Mouse (Mus musculus): Measurements from ENCODE around the gene Gm30302. TPM values are rescaled to one million over a fixed set of nuclear protein-coding genes. Genes with fewer than 3 reads are reported as not detected.
"Not testable (repeated sequence)": the region's sequence is repeated elsewhere in the genome, so short reads cannot be mapped to it uniquely, and the experiment has no call there.

The Gm30302 gene
- not detected in 3 replicates for total RNA-seq (2017)

DNA sequence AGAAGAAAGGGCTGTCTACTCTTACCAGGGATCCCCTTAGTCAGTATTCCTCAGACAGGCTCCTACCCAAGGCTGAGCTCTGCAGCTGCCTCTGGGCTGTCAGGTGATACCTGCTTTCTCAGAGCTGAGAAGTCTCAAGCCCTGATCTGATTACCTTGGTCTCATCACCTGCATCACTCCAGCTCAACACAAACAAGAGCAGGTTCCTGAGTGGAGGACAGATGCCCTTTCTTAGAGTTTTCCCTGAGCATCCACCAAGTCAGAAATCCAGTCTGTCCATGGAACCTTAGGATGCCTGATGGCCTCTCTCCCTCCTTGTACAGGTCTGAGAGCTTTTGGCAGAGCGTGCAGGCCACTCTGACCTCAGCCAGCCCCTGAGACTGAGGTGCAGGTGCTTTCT lies at the start of gene Gm30302:
Gene Gm30302 (minus strand): TSS at position 101 of the 400 bp plus-strand sequence.
- no peak for ATAC-seq (replicated peaks; ENCODE audit: insufficient number of reproducible peaks, low FRiP score, low TSS enrichment, poor library complexity, severe bottlenecking)

DNA sequence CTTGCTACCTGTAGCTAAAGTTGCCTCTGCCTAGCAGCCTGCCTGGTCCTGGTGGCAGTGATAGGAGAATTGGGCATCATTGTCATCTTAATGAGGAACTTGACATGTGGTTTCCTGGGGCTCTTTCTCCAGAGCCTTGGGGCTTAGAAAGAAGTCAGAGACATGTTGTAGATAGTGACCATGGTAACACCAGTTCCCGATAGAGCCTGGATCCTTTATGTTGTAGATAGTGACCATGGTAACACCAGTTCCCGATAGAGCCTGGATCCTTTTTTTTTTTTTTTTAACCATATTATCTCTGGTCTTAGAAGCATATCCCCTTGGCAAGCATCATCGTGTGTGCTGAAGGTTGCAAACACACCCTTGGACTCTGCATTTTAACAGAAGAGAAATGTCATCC lies 48.0 kb upstream of the Gm30302 start:
- ATAC-seq (replicated peaks; ENCODE audit: insufficient number of reproducible peaks, low FRiP score, low TSS enrichment, poor library complexity, severe bottlenecking): no peak

DNA sequence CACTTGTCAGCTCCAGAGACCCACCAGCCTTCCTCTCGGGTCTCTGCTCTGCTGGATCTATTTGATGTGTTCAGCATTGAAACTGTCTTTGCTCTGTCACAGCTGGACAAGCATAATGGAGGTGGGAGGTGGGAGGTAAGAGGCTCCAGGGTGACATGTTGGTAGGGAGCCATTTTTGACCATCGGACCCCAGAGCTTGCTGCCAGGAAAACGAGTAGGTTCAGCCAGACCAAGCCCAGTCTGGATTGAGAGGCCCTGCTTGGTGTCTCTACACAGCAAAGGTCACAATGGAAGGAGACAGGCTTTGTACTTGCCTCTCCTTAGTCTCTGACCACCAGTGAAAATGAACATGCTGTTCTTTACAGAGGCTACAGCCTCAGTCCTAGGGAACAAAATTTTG lies 47.3 kb upstream of the Gm30302 start:
- no peak for ATAC-seq (replicated peaks; ENCODE audit: insufficient number of reproducible peaks, low FRiP score, low TSS enrichment, poor library complexity, severe bottlenecking)

DNA sequence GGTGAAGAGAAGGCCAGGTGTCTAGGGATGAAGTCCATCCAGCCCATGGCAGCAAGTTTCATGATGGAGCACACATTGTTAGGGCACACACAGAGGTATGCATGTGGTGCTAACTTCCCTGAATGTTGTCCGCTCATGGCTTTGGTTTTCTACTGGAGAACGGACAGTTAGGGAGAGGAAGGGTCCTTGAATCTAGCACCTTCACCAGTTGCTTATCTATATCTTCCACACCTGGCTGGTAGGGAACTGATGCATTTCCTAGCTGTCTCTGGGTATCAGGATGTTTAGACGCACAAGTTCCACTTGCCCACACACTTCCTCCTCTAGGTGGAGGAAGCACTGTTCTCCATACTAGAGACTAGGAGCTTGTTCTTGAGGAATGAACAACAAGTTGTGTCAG lies 46.9 kb upstream of the Gm30302 start:
- no peak for ATAC-seq (replicated peaks; ENCODE audit: insufficient number of reproducible peaks, low FRiP score, low TSS enrichment, poor library complexity, severe bottlenecking)

DNA sequence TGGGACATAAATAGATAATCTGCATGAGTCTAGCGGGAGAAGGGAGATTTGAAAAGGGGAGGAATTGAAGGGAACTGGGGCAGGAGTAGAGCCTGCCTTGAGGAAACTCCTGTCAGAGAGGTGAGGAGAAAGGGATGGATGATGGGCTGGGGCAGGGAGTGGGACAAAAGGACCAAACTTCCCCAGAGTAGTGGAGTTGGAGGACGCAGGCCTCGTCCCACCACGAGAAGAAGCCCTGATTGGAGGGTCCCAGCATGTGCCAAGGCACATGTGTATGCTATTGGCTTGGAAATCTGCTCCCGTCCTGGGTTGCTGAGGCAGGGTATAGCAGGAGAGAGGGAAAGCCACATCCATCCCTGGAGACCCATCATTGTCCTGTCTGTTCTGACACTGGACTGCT lies 45.3 kb upstream of the Gm30302 start:
- no peak for ATAC-seq (replicated peaks; ENCODE audit: insufficient number of reproducible peaks, low FRiP score, low TSS enrichment, poor library complexity, severe bottlenecking)

DNA sequence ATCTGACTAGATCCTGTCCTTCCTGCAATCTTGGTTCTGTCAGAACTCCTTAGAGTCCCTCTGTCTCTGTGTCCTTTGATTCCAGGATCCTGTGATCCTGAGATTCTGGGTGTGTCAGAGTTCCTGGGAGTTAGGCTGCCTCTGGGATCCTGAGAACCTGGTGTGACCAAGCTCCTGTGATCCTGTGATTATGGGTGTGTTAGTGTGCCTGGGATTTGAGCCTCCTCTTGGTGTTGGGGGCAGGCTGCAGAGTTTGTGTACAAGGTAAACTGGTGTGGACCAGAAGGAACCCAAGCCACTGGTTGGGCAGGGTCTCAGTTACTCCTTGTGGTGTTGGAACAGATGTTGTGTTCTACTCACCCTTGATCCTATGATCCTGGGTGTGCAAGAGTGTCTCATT lies 42.4 kb upstream of the Gm30302 start:
- ATAC-seq (replicated peaks; ENCODE audit: insufficient number of reproducible peaks, low FRiP score, low TSS enrichment, poor library complexity, severe bottlenecking): no peak

DNA sequence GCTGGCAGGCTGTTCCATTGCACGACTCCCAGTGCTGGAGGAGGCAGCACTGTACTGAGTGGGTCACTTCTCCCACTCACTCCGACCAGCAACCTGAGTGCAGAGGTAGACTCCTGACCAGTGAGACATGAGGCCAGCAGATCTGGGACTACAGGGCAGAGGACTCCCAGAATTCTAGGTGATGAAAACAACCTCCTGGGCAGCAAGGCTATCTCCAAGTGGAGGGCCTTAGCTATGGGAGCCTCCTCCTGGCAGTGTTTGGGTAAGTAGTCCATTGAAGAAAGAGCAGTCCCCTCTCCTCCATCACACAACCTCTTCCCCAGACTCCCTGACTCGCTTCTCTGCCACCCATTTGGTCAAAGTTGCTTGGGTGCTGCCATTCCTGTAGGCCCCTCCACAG lies 31.6 kb upstream of the Gm30302 start:
- no peak for ATAC-seq (replicated peaks; ENCODE audit: insufficient number of reproducible peaks, low FRiP score, low TSS enrichment, poor library complexity, severe bottlenecking)

DNA sequence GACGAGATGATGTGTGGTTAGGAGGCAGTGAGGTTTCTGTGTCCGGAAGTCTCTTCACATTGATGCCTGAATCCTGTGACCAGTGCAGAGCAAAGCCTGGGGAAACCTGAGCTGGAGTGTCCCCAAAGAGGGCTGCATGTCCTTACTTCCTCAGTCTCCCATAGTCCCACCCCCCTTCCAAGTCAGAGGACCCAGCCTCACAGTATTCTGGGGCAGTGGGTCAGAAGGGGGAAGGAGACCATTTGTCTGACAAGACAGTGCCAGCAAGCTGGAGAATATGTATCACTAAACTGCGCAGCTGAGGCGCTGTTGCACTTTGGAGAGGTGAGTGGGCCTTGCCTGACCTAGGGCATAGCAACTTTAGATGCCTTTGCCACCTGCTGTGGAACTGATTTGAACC lies 26.5 kb upstream of the Gm30302 start:
- ATAC-seq (replicated peaks; ENCODE audit: insufficient number of reproducible peaks, low FRiP score, low TSS enrichment, poor library complexity, severe bottlenecking): no peak

DNA sequence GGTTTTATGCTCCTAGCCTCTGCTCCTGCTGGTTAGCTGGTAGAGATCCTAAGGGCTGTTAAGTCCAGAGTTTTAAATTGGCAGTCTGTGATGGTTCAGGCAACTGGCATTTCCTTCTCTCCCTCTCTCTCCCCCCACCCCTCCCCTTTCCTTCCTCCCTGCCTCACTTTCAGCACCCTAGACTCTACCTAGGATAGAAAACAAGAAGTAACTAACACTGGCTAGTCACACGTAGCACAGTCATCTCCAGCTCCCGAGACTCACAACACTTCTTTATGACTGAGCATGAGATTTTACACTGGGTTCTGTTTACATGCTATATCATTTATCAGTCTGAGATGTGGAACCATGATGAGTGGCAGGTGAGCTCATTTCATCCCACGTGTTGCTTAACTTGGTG lies 16.2 kb upstream of the Gm30302 start:
- ATAC-seq (replicated peaks; ENCODE audit: insufficient number of reproducible peaks, low FRiP score, low TSS enrichment, poor library complexity, severe bottlenecking): no peak

DNA sequence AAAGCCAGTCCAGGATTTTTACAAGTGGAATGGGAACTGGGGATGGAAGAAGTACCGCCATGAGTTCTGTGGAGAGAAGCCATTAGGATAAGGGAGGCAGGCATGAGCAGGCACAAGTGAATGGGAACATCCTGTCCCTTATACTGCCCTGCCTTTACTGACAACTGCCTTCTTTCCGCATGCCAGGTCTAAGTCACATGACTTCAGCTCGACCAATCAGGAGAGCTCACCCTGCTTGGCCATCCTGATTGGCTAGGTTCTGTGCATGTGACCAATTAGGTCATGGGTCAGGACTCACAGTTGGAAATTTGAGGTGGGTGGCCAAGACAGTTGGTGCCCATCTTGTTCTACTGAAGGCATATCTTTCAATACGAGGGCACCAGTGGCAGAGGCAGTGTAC lies 15.6 kb upstream of the Gm30302 start:
- ATAC-seq (replicated peaks; ENCODE audit: insufficient number of reproducible peaks, low FRiP score, low TSS enrichment, poor library complexity, severe bottlenecking): no peak

DNA sequence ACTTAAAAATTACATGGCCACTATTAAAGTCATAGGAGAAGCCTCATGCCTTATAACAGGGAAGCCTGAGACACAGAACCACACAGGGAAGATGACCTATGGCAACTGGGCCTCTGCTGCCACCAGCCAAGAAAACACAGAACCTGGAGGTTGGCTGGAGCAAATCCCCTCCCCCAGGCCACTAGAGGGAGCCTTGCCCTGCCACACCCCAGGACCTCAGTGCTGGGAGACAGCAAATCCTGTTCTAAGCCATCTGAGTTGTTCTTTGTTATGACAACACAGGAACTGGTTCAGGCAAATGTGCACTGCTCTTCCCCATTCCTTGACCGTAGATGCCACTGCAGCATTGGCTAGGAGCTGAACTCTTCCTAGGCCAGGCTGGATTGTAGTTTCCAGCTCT lies 8.3 kb upstream of the Gm30302 start:
- ATAC-seq (replicated peaks; ENCODE audit: insufficient number of reproducible peaks, low FRiP score, low TSS enrichment, poor library complexity, severe bottlenecking): no peak

DNA sequence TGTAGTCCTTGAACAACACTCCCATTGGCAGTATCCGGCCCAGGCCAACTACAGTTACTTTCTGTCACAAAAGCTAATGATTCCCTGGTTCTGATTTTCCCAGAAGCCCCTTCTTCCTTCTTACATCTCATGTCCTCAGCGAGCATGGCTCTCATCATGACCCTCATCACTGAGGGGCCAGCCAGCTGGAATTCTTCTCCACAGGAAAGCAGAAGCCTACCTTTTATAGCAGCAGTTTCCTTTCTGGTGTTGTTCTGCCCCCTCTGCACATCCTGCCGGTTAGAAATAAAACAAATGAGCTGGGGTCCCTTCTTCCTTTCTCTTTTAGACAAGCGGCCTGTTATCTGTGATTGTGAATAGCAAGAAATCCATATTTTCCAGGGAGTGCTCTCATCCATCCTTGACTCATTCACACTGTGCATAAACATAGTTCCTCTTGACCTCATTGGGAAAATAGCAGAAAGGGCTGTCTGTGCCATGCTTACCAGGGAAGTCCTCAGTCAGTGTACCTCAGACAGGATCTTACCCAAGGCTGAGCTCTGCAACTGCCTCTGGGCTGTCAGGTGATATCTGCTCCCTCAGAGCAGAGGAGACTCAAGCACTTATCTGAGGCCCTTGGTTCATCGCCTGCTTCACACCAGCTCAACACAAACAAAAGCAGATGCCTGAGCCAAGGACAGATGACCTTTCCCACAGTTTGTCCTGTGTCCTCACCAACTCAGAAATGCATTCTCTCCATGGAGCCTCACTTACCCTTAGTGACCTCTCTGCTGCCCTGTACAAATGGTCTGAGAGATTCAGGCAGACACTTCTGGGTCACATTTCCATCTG lies 10.0 kb downstream of the Gm30302 start:
- no peak for ATAC-seq (replicated peaks; ENCODE audit: insufficient number of reproducible peaks, low FRiP score, low TSS enrichment, poor library complexity, severe bottlenecking)

DNA sequence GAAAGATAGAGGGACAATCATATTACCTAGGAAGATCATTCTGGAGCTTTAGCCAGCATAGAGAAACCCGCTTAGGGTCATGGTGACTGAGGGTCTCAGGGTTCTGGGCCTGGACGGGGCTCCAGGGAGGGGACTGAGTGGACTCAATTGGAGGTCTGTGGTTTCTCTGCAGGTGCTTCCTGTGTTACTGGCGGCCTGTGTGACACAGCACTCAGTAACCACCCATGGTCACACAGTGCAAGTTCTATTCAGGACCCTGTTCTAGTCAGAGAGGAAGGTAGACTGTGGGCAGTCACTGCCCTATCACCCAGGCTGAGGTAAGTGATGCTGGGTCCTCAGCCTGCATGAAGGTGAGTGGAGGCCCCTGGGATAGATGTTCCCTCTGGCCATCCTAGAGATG lies 14.9 kb downstream of the Gm30302 start:
- ATAC-seq (replicated peaks; ENCODE audit: insufficient number of reproducible peaks, low FRiP score, low TSS enrichment, poor library complexity, severe bottlenecking): no peak

DNA sequence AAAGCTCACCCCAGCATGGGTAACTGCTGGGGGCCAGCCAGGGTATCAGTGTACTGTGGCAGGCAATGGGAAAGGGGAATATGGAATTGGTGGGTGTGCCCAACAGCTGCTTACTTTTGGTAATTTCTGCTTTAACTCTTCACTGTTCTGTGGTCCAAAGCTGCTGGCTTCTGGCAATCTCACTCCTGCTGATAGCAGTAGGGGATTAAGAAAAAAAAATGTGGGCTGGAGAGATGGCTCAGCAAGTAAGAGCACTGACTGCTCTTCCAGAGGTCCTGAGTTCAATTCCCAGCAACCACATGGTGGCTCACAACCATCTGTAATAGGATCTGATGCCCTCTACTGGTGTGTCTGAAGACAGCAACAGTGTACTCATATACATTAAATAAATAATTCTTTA lies 27.3 kb downstream of the Gm30302 start:
- not testable (repeated sequence) for ATAC-seq (replicated peaks; ENCODE audit: insufficient number of reproducible peaks, low FRiP score, low TSS enrichment, poor library complexity, severe bottlenecking)

DNA sequence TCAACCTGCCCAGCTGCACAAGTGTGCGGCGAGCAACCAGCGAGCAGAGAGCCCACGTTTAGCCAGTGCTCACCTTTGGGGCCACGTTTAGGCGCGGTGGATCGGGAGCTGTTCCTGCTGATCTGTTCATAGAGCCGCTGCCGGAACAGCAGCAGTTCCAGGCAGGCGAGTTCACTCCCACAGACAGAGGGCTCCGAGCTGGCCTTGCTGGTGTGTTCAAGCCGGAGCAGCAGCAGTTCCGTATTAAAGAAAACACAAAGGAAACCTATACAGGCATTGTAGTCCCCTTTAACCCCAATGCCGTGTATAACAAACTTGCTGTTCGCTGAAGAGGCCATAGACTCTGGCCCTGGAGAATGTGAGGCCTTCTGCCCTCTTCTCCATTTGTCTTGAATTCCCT lies 29.7 kb downstream of the Gm30302 start:
- no peak for ATAC-seq (replicated peaks; ENCODE audit: insufficient number of reproducible peaks, low FRiP score, low TSS enrichment, poor library complexity, severe bottlenecking)

DNA sequence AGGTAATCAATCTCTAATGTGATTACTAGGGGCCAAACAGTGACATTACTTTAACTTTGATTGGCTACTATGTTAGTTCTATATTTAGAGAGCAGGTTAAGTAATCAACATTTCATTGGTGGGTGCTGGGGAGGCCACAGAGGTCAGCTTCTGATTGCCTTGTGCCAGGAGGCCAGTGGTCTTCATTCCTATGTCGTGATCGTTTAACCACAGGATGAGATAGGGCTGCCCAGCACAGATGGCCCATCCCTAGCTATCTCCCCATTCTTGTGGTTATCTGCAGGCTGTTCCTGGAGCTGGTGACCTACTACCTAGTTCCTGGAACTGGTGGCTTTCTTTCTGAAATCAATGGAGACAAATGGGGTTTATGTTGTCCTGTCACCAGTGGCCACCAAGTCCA lies 30.8 kb downstream of the Gm30302 start:
- ATAC-seq (replicated peaks; ENCODE audit: insufficient number of reproducible peaks, low FRiP score, low TSS enrichment, poor library complexity, severe bottlenecking): no peak

DNA sequence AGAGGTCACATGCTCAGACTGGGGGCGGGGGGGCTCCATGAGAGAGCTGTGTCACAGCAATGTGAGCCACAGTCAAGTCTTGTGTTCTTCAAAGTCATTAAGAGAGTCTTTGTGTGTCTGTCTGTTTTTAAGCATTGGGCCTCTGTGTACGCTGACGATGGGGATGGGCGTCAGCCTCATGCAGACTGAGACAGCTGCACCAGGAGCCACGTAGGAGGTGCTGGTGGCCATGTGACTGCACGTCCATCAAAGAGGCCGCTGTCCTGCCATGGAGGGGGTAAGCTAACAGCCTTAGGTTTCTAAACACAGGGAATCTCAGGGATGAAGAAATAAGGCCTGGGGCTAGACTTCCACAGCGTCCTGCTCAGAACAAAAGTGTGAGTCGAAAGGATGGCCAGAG lies 32.5 kb downstream of the Gm30302 start:
- ATAC-seq (replicated peaks; ENCODE audit: insufficient number of reproducible peaks, low FRiP score, low TSS enrichment, poor library complexity, severe bottlenecking): no peak

DNA sequence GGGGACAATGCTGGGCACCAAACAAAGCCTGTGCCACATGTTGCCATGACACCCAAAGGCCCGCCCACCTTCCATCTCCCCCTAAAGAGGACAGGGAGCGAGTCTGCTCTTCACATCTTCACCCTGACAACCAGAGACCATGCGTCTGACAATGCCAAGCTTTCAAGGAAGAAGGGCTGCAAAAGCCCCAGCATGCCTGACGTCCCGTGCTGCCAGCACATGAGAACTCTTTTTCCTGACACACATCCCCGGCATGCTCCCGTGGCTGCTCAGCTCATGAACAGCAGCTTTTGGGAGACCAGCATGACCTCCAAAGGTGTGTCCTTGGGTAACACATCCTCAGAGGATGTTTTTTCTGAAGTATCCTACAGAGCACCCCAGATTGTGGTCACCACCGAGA lies 33.5 kb downstream of the Gm30302 start:
- no peak for ATAC-seq (replicated peaks; ENCODE audit: insufficient number of reproducible peaks, low FRiP score, low TSS enrichment, poor library complexity, severe bottlenecking)

DNA sequence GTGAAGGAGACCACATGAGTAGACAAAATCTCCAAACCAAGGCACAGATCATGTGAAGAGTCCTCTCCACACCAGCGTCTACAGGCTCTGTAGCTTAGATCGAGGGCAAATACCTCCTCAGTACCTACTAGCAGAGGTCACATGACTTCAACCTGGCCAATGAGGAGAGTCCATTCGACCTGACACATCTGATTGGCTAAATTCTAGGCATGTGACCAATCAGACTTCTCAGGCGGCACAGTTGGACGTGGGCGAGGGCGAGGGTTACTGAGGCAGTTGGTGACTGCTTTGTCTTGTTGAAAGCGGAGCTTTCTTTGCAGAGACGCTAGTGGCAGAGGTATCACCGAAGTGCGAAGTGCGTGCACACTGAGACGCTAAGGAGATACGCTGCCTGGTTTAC lies 36.6 kb downstream of the Gm30302 start:
- ATAC-seq (replicated peaks; ENCODE audit: insufficient number of reproducible peaks, low FRiP score, low TSS enrichment, poor library complexity, severe bottlenecking): no peak

DNA sequence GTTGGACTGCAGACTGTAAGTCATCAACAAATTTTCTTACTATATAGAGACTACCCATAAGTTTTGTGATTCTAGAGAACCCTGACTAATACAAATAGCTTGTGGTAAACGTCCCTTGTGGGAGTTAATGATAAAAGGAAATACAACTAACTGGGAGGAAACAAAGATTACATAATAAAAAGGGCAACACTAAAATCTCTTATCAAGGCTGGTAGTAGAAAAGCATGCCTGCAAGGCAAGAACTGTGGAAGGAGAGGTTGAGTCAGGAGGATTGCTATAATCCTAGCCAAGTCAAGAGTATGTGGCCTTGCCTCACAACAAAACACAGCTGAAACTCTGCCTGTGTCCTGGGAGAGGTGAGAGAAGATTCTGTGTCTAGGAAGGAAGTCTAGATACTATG lies 38.1 kb downstream of the Gm30302 start:
- ATAC-seq (replicated peaks; ENCODE audit: insufficient number of reproducible peaks, low FRiP score, low TSS enrichment, poor library complexity, severe bottlenecking): no peak

DNA sequence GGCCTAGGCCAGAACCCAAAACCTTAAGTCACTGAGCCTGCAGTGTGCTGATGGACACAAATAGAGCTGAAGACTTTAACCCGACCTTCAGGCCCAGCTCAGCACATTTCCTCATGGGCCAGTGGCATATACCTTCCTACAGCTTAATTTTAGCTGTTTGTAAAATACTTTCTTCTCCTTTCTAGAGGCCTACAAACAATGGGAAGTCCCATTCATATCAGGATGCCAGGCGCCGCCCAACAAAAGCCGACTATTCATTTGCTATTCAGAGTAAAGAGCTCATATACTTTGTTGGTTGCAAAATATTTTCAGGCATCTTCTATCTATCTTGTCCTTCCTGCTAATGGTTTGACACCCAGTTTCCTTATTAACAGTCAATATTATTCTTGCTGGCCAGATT lies 40.8 kb downstream of the Gm30302 start:
- ATAC-seq (replicated peaks; ENCODE audit: insufficient number of reproducible peaks, low FRiP score, low TSS enrichment, poor library complexity, severe bottlenecking): no peak
